Mouse (Mus musculus): ENCODE results near the gene Cacna1c.
"Not testable (repeated sequence)": the region's sequence is repeated elsewhere in the genome, so short reads cannot be mapped to it uniquely, and the experiment has no call there.

The Cacna1c gene

DNA sequence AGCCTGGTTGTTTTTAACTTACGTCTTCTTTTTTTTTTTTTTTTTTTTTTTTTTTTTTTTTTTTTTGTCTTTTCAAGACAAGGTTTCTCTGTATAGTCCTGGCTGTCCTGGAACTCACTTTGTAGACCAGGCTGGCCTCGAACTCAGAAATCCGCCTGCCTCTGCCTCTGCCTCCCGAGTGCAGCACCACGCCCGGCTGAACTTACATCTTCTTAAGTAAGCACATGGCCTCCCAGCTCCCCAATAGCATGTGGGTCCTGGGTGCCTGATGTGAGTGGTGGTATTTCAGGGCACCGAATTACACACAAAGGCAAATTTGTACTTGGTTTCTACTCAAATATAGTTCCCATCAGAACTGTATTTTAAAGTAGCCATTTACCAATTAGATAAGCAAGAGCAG, 9.8 kb upstream of the Cacna1c start:
- DNase-seq, result not testable (repeated sequence)

DNA sequence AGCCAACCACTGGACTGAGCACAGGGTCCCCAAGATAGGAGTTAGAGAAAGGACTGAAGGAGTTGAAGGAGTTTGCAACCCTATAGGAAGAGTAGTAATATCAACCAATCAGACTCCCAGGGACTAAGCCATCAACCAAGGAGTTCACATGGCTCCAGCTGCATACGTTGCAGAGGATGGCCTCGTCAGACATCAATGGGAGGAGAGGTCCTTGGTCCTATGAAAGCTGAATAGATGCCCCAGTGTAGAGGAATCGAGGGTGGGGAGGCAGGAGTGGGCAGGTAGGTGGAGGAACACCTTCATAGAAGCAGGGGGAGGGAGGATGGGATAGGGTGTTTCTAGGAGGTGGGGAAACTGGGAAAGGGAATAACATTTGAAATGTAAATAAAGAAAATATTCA, 8.7 kb upstream of the Cacna1c start:
- DNase-seq, result no peak

DNA sequence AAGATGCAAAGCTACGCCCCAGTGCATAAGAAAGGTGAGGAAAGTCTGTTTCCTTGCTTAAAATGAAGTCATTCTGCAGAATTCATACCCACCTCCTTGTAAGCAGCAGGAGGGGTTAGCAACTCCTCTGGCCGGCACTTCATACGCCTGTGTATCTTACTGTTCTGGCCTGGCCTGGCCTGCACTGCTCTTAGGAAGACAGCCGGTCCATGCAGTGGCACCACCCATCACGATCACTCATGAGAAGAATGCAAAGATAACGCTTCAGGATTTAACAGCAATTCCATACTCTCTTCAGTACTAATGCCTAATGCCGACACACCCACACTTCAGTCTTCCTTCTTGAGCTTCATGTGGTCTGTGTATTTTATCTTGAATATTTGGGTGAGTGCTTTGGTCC, 8.1 kb upstream of the Cacna1c start:
- no peak for DNase-seq

DNA sequence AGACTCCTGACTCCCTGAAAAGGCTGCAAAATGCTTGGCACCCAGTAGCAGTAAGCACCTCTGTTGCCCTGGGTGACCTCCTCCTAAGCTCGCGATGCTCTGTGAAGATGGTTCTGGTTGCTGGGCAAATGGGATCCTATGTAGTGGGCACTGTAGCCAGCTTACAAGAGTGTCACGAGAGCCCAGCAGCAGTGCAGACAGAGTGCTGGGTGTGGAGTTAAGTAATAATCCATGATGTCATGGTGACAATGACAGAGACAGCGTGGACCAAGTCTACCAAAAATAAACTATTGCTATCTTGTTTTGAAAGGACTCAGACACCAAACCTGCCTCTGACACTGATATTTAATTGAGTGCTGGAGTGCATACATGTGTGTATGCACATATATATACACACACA, 5.4 kb upstream of the Cacna1c start:
- DNase-seq, result no peak

DNA sequence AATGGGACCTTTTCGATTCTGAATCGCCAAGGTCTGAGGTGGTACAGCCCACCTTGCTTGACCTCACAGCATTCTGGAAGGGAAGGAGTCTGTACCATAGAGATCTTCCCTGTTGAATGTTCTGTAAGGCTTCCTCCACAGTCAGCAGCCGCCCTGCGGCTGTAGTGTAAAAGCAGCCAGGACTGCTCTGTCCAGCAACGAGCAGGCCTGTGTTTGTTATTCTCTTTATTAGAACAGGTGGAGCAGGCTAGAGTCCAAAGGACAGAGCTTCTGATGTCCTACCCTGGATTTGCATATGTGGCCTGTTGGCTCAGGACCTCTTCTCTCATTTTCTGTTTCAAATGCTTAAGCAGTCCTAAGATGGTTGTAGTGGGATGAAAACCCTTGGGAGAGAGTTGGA, 4.1 kb upstream of the Cacna1c start:
- DNase-seq, result no peak

DNA sequence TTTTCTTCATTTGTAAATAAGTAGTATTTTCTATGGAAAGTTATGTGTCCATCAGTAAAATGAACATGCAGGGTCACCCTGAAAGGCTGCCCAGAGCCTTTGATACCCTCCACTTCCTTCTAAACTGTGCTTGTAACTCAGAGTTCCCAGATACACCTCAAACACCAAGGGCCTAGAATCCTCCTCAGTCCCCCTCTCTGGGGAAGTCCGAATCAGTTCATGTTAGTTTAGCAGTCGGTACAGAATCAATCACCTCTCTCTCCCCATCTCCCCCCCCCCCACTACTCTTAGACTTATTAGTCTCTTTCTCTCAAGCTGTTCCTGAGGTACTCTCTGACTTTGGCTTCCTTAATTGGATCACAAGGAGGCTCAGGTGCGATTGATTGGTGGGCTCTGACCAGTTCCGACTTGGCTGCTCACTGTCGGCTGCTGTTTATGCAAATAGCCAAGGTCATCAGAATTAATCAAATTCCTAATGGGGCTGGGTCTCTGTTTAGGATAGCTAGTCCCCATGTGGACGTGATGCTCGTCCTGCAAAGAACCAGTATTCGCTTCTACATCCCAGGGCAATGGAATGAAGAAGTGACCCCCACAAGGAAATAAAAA, 3.2 kb upstream of the Cacna1c start:
- DNase-seq, result no peak

DNA sequence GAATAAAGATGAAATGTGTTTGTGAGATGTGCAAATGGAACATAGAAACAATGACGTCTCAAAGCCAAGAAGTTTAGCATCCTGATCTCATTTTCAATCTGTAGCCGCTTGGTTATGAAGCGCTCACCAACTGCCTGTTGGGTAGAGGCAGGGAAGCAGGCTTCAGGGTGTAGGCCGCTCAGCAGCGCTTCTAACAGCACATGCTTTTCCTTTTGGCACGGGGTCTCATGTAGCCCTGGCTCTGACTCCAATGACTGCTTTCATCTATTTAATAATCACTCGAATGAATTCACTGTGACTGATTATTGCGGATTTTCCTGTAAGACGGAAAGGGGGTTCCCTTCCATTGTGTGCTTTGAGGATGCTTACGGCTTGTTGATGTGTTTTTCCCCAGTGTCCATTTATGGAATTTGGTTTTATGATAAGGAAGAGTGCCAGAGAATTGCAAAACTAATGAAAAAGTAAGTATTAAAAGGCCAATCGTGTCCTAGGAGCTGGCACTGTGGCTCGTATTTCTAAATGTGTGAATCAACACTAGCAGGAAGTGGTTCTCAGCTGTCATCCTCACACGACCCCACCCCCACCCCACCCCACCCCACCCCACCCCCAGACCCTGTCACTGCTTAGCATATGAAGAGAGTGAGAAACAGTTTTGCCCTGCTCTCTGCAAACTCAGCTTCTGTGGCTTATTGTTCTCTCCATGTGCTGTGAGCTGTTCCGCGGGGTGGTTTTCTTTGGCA, 2.5 kb upstream of the Cacna1c start:
- DNase-seq, result no peak

DNA sequence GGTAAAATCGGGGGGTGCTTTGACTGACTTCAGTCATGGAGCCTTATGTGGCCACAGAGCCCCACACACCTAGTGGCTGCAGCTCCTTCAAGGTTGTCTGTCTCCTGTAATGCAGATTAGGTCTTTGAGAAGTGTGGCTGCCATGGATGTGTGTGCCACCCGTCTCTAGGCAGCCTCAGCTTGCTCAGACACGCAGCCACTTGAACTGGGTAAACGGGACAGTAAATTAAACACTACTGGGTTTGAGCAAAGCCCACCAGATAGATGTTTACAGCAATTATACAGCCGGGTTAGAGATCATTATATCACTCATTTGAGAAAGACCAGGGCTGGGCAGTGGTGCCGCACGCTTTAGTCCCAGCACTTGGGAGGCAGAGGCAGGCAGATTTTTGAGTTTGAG, 1.6 kb downstream of the Cacna1c start:
- DNase-seq, result no peak

DNA sequence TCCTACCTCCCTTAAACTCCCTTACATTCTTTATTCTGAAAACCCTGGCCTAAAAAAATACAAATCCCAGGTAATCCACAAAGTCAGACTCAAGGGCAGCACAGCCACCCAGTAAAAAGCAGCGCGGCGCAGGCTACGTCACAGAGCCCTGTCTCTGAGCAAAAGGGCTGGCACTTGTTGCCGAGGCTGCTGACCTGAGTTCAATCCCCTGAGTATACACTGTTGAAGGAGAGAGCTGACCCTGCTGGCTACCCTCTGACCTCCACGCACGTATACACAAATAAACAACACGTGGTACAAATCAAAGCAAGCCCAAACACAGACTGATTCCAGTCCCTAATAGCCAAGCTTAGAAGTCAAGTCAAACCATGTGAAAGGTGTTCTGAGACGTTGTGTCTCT, 2.1 kb downstream of the Cacna1c start:
- no peak for DNase-seq

DNA sequence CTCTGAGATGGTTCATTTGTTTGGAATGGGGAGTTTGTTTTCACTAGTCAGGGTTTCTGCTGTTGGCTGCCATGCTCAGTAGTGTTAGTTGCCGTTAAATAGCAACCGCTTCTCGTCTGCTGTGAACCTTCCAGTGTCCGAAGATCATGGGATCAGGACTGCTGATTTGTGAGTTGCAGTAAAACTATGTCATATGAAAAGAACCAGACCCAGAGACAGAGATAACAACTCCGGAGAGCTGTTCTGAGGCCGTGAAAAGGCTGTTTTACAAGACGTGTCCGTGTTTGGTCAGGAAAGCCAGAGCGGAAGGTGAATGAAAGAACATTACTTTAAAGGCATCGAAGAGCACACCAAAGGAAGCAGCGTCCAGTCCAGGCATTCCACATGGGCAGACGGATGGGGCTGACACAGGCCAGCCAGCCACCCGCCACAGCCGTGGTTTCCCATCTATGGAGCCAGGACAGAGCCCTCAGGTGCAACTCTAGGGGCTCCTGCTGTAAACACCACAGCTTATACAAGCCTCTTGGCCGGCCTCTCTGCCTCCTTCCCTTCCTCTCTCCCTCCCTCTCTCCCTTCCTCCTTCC, 2.6 kb downstream of the Cacna1c start:
- no peak for DNase-seq

DNA sequence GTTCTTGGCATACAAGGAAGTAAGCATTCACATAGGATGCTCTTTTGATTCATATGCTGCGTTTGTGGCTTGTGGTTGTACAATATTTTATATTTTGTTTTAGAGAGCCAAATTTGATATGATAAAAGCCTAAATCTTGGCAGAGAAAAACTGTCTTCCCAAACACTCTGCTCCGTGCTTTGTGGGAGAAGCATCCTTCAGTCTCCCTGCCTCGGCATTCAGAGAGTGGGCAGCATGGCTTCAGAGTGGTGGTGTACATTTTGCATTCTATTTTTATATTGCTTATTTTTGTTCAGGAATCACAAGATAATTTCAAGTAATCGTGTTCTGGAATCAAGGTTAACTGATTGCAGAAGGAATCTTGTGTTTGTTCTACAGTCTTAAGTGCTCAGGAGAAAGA, 4.7 kb downstream of the Cacna1c start:
- DNase-seq, result no peak

DNA sequence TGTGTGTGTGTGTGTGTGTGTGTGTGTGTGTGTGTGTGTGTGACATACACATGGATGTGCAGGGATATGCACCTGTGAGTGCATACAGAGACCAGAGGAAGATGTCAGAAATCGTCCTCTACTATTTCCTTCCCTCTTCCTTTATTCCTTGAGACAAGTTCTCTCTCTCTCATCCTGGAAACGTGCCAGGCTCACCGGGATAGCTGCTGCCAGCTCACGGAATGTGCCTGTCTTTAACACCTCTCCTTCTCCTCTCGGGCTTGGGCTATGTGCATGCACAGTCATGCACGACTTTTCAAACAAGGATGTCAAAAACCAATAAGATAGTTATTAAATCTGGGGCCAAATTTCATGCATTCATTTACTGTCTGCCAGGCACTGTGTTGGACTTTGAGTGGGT, 8.6 kb downstream of the Cacna1c start:
- DNase-seq, result peak; percentile 25 to 43

DNA sequence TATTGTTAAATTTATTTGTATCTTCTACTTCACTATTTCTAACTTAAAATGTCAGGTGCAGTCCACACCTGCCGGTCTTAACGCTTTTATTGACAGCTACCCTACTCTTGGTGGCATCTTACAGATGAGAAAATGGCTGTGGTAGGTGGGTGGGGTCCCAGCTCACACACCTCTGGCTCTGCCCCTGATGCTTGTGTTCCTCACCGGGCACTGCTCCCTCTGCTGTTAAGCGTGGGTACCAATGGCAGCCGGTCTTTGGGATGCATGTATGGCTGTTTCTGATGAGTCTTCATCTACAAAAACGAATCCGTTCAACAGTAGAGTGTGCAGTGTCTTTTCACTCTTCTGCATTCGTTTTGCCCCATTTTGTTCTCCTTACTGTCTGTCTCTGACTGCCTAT, 9.6 kb downstream of the Cacna1c start:
- peak; percentile 55 to 68 for DNase-seq

DNA sequence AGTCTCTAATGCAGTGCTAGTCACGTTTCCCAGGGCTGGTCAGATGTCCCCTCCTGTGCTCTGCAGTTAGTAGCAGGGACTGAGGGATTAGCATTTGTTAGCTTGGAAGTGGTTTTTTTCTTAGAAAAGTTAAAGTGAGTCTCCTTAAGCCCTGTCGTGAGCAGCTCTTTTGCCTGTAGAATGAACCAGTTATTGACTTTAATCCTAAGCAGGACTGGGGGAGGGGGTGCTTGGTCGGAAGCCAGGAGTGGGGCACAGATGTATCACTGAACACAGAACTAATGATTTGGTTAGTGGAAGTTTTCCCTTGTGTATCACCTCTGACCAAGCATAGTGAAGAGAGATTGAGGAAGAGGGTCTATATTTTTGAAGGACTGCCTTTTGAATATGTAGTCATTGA, 12.4 kb downstream of the Cacna1c start:
- DNase-seq, result no peak

DNA sequence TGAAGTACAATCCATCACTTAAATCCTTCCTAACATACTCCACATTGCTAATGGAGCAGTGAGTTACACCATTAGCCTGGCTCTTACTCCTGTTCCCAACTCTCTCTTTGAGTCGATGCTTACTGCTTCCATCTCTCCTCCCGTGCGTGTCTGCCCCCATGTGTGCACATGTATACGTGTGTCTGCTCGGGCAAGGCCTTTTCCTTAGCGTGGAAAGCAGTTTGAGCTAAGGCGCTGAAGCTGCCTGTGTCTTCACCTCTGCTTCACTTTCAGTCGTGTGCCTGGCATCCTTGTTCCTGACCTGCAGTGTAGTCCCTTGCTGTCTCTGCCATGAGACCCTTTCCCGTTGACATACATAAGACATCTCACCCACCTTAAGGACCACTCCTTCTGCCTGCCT, 14.0 kb downstream of the Cacna1c start:
- no peak for DNase-seq

DNA sequence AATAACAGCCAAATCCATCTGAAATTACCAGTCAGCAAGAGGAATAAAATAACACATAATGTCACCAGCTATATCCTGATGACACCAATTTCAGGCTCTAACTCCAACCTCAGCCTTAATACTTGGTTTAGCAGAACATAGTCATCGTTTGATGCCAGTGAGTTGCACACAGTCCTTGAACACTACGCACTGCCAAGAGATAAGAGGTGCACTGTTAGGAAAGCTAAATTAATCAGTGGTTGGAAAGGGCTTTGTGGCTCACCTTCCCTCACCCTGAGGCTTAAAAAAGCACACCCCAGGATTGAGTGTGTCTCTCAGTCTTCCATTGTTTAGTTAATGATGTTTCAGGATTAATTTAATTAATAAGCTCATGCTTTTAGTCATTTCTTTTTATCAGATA, 16.0 kb downstream of the Cacna1c start:
- no peak for DNase-seq

DNA sequence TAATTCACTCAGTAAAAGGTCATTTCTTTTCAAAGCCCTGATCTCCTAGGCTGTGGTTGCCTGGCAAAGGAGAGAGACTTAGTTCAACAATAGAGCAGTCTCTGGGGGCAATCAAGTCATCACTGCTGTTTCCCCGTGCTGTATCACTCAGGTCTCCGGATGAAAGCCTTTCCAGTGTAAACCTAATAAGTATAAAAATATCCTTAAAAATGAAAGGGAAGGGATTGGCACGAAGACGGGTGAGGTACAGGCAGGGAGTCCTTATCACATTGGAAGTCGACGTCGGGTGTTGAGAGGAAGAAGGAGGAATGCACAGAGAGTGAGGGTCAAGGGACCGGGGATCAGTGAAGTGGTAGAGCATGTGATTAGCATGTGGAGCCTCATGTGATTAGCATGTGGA, 19.1 kb downstream of the Cacna1c start:
- DNase-seq, result no peak

DNA sequence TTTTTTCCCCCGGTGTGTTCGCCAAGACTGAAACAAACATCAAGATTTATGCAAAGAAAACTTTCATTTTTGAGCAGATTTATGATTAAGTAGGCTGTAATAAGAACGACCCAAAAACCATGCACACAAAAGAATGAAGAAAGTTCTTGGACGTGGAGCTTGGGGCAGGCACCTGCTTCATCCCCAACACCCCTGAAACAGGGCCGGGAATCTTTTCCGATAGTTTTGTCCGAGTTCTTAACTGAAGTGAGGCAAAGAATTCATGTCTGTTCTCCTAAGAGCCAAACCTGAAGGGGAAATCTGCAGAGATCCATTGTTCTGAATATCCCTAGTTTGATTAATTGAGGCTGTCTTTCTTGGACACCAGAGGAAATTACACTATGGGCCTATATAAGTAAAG, 20.1 kb downstream of the Cacna1c start:
- DNase-seq, result no peak

DNA sequence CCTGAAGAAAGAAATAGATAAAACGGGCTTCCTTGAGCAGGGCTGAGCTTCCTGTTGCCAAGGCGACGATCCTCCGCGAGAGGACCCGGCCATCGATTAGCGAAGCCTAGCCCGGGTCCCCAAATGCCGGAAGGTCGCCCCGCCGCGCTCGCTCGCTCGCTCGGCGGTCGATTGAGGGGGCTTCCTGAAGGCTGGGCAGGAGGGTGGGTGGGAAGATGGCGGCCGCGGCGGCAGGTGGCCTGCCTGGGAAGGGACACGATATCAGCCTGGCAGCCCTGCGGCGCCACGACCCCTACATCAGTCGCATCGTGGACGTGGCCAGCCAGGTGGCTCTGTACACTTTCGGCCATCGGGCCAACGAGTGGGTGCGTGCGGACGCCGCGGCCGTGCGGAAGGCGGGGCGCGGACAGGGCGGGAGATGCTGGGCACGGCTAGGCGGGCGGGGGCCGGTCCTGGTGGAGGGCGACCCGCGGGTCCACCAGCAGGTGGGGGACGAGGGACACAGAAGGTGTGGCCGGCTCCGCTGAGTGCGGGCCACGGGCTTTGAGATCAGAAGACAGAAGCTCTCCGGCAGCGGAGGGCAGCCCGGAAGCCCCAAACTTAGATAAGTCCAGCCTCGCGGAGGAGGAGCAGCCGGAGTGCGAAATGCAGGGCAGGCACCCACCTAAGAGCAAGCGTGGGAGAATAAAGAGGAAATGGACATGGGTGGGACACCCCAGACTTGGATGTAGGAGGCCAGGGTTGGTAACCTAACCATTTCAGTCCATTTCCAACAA, 21.0 kb downstream of the Cacna1c start, which contains the start of gene Dcp1b:
Dcp1b (plus strand) TSS at position 176 of the 776 bp plus-strand sequence.
- DNase-seq, result peak; percentile 94

DNA sequence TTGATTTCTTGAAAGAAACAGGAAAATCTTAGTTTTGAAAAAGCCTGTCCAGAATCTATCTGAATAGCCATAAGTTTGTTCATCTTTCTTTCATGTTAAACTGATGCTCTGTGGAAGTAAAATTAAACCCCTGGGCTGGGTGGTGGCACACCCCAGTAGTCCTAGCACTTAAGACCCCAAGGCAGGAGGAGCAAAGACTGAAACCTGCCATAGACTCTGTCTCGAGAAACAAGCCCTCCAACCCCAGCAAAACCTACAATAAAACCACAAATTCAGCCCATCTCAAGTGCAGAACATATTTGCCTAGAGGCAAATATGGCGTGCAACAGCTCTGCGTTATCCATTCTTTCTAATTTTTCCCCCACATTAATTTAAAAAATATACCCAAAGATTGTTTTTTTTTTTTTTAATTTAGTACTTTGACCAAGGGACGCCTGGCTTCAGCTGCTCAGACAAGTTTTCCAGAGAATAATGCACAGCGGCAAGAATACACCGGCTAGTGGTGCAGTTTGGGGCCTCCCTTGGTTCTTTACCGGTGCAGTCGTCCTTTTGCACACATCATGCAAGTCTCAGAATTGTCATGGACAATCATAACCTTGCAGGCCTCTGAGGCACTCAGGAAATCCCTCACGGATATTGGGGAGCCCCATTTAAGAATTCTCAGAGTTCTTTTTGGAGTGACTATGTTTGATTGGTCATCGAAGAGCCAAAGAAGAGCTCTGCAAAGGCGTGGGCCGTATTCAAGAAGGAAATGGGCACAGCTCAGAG, 21.7 kb downstream of the Cacna1c start:
- DNase-seq, result no peak

DNA sequence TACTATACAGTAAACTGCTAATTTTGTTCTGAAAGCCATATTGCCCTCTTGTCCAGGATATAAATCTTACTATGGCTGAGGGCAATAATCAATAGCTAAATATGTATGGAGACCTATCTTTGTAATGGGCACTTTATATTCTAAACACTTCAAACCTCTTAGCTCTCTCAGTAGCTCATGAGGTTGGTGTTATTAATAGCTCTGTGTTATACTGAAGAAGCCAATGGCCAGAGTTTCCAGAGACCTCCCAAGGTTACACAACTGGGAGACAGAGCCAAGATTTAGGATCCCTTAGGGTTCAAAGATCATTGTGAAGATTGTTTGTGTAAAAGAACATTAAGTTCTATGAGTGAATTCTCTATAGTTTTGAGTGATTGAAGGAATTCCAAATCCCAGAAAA, 30.5 kb downstream of the Cacna1c start:
- no peak for DNase-seq

DNA sequence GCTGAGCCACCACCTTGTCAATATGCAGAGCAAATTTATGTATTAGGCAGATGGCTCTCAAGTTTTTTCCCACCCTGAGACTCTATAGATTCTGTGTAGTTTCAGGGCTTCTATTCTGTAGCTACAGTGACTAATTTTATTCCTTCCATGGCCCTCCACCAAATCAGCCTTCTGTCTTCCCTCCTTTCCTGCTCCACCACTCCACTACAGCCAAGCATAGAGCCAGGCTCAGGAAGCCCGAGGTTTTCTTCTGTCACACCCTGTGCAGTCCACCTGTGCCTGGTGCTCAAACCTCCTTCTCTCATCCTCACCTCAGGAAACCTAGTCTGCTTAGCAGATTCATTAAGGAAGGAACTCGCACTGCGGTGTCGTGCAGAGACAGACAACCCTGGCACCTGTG, 51.1 kb downstream of the Cacna1c start:
- DNase-seq, result peak in 1 of 2 experiments; percentile 7

DNA sequence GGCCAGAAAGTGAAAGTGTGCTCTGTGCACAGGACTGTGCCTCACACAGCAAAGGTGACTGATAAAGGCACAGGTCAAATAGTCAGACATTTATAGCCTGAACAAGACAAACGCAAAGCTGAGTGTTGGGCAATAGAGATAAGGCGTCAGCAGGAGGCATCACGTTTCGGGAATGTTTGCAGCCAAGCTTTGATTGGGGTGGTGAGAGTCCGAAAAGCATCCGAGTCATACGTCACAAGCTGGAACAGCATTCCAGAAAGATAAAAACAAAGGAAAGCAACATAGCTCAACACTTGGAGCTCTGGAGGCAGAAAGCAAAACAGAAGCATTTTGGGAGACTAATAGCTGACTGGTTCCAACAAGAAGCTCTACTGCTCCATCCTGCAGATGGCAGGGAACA, 56.7 kb downstream of the Cacna1c start:
- DNase-seq, result no peak
